8 mouse cellular contexts compared by ENCODE assay signal in genomic region chr16:29945376-29945890, GRCm38 (mm10).
A peak's percentile ranks its signal among the peaks of the same experiment; 100 is the strongest.
DNase-seq lines count a peak whose midpoint lies in the region; ATAC-seq lines count a peak whose summit lies in the region.

No protein-coding gene starts in this region.

- H3K36me3 ChIP-seq in heart, embryonic 12.5 days = no peaks in the 10 kb centered on the region
- no peaks in the 10 kb centered on the region for H3K36me3 ChIP-seq in kidney, embryonic 15.5 days
- H3K36me3 ChIP-seq in stomach, embryonic 16.5 days (ENCODE audit: control insufficient read depth, insufficient read depth, low read length) = no peaks in the 10 kb centered on the region

- peak overlapping the region; percentile 74 for H3K4me2 ChIP-seq in heart, embryonic 12.5 days
- peak overlapping the region; percentile 68 for H3K4me2 ChIP-seq in kidney, embryonic 15.5 days
- H3K4me2 ChIP-seq in stomach, embryonic 16.5 days (ENCODE audit: low read depth, low read length) = peak overlapping the region; percentile 64

- H3K9me3 ChIP-seq in heart, embryonic 12.5 days (replicated peaks) = no peaks in the 10 kb centered on the region
- H3K9me3 ChIP-seq in kidney, embryonic 15.5 days (replicated peaks) = no peaks in the 10 kb centered on the region
- H3K9me3 ChIP-seq in stomach, embryonic 16.5 days (replicated peaks; ENCODE audit: control insufficient read depth, low read length) = no peaks in the 10 kb centered on the region

- ATAC-seq in heart, embryonic 12.5 days (ENCODE audit: insufficient number of reproducible peaks, low FRiP score) = 0 out of 2 replicates have a peak, but pooled peaks have one; percentile 40
- ATAC-seq in kidney, embryonic 15.5 days (replicated peaks; ENCODE audit: low FRiP score) = peak; percentile 37; the same call in 1 of the 2 replicates
- ATAC-seq in stomach, embryonic 16.5 days (ENCODE audit: insufficient read depth, low FRiP score) = no peak

- 6% methylated on average over 9 of the region's 9 CpGs for WGBS in heart, embryonic 12.5 days
- WGBS in kidney, embryonic 15.5 days = 3% methylated on average over 9 of the region's 9 CpGs
- WGBS in stomach, embryonic 16.5 days = 3% methylated on average over 9 of the region's 9 CpGs

- no peaks in the 10 kb centered on the region for H3K27me3 ChIP-seq in heart, embryonic 12.5 days (replicated peaks)
- peaks cover 20% of the 10 kb centered on the region for H3K27me3 ChIP-seq in kidney, embryonic 15.5 days
- no peaks in the 10 kb centered on the region for H3K27me3 ChIP-seq in stomach, embryonic 16.5 days (ENCODE audit: control insufficient read depth, insufficient read depth, low read length)

- H3K4me1 ChIP-seq in heart, embryonic 12.5 days (replicated peaks) = peaks cover 38% of the 10 kb centered on the region
- H3K4me1 ChIP-seq in kidney, embryonic 15.5 days = peaks cover 45% of the 10 kb centered on the region
- peaks cover 28% of the 10 kb centered on the region for H3K4me1 ChIP-seq in stomach, embryonic 16.5 days (ENCODE audit: control insufficient read depth, insufficient read depth, low read length)

- peak; percentile 46 for DNase-seq in embryo, embryonic 10 days (ENCODE audit: low spot score)
- no peak for DNase-seq in embryo, embryonic 9.5 days (ENCODE audit: extremely low spot score)
- DNase-seq in c-Kit-positive CD71-negative TER-119-negative erythroid progenitor cells, embryonic 14.5 days (ENCODE audit: low read depth) = peak; percentile 26
- DNase-seq in lung, postnatal 4 days = peak; percentile 45 to 57
- no peak for DNase-seq in retina, embryonic 14.5 days (ENCODE audit: low spot score)

- H3K27ac ChIP-seq in heart, embryonic 12.5 days (ENCODE audit: poor library complexity, severe bottlenecking) = peak overlapping the region; percentile 95
- peak overlapping the region; percentile 96 for H3K27ac ChIP-seq in kidney, embryonic 15.5 days
- H3K27ac ChIP-seq in stomach, embryonic 16.5 days (ENCODE audit: low read length) = peak overlapping the region; percentile 98

- H3K9ac ChIP-seq in heart, embryonic 12.5 days = peak overlapping the region; percentile 45
- peak overlapping the region; percentile 54 for H3K9ac ChIP-seq in kidney, embryonic 15.5 days
- peak overlapping the region; percentile 73 for H3K9ac ChIP-seq in stomach, embryonic 16.5 days (ENCODE audit: low read length)

- H3K4me3 ChIP-seq in heart, embryonic 12.5 days = peak overlapping the region; percentile 44
- peak overlapping the region; percentile 38 for H3K4me3 ChIP-seq in kidney, embryonic 15.5 days (replicated peaks)
- peak overlapping the region; percentile 38 for H3K4me3 ChIP-seq in stomach, embryonic 16.5 days (replicated peaks; ENCODE audit: low read length)

Comparison
In these comparisons a context has a peak if more than half of its experiments do, and no peak if none do; other contexts are left out.
1. DNase-seq: peak in embryo, embryonic 10 days (single experiment), c-Kit-positive CD71-negative TER-119-negative erythroid progenitor cells, embryonic 14.5 days (single experiment) and lung, postnatal 4 days (2 of 2); none in embryo, embryonic 9.5 days (single experiment) and retina, embryonic 14.5 days (single experiment).
2. Peak in every context shown above with its lines, with median percentiles within 50 percentile points of each other: H3K27ac ChIP-seq, H3K4me2 ChIP-seq, H3K4me3 ChIP-seq and H3K9ac ChIP-seq.